Mouse (Mus musculus) central nervous system, embryonic 11.5 days (tissue): ENCODE measurements around the gene Herc1. TPM values are rescaled to one million over a fixed set of nuclear protein-coding genes. Genes with fewer than 3 reads are reported as not detected.

Experiments used
- polyA plus RNA-seq: library from polyadenylated mRNA; depleted of rRNA; stranded (reverse); fragments of >200 nt; gene quantifications from 2 replicates; pipeline ENCODE4 v1.2.3, GENCODE M21; 2012; rRNA removed

Herc1 gene
- polyA plus RNA-seq, result 39.3 and 51.2 TPM in 2 replicates

DNA sequence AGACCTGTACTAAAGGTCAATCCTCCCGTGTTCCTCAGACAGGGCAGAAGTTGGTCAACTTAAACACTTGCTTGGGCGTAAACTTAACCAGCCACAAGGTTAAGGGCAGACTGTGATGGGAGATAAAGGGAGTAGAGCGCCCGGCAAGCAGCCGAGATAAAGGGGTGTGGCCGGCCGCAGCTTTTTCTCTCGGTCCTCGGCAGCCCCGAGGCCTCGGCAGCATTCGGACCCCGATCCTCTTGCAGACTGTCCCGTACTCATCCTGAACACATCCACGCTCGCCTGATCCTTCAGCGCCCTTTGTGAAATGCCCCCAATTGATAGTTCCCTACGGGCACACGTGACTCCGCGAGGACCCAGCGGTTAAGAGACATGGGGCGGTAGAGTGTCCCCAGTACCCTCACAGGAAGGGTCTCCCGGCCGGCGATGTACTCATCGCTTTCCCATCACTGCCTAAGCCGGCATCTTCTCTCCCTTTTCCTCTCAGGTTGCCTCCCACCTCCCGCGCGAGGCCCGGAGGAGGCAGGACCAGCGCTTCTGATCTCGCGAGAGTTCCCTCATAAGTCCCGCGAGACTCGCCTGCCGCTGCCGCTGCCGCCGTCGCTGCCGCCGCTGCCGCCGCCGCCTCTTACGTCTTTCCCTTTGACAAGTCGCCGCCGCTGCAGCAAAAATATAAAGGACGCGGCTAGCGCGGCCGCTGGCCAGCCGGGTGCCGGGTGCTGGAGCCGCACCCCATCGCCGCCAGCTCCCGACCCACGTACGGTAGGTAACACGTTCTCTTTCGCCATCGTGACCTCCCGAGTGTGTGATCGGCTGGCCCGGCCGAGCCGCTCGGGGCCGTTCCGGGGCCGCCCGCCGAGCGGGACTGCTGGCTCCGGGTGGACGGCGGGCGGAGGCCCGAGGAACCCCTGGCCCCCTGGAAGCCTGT, at the start of gene Herc1:
TSS of gene Herc1 (plus strand) at position 591 of the 928 bp plus-strand sequence.

DNA sequence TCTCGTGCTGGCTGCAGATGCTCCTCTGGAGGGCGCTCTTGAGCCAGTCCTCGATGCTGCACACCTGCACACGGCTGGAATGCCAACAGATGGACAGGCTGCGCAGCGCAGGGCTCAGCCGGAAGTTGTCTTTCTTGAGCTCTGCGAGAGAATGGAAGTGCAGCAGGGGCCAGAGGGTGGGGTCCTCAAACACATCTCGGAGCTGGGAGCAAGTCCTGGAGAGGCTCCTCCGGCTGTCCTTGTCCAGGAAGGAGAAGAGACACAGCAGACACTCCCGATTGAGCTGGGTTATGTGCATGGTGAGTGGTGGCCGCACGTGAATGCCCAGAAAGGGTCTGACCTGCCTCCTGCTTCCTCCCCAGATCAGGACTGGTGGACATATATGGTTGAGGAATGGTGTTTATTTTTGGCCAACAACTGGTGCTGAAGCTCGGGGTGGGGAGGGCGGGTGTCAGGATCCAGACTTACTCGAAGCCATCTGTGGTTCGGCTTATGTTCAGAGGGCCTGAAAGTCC, 164.1 kb downstream of the Herc1 start, which contains the start of gene Fbxl22:
TSS of gene Fbxl22 (minus strand) at position 338 of the 515 bp plus-strand sequence.

Other genes with a start within 250 kb of the Herc1 start
- gene Snx1, start 223.9 kb upstream of the Herc1 start, polyA plus RNA-seq, result 115 and 116 TPM in 2 replicates
- gene Ciao2a, start 223.8 kb upstream of the Herc1 start, polyA plus RNA-seq, result 71.0 and 75.1 TPM in 2 replicates
- 3.4 and 3.8 TPM in 2 replicates for gene Dapk2, start 192.2 kb upstream of the Herc1 start, polyA plus RNA-seq
- gene Fbxl22, start 164.1 kb downstream of the Herc1 start, polyA plus RNA-seq, result 4.1 and 4.3 TPM in 2 replicates
- 60.2 and 74.2 TPM in 2 replicates for gene Usp3, start 242.7 kb downstream of the Herc1 start, polyA plus RNA-seq